Mouse (Mus musculus) olfactory bulb, adult 2 months (tissue): Measurements from ENCODE around the gene Tmub1. TPM values are rescaled to one million over a fixed set of nuclear protein-coding genes. Genes with fewer than 3 reads are reported as not detected.

Source experiments
- H3K27ac ChIP-seq: fragments of 200-500 bp; 2 replicates; pipeline ENCODE4 v1.5.1; 2012; ENCODE audit warnings: low read depth, low read length; ENCODE audit not compliant: insufficient read depth
- H3K4me1 ChIP-seq: fragments of 200-500 bp; 2 replicates; pipeline ENCODE4 v1.6.1; 2012; ENCODE audit warnings: low read length; ENCODE audit not compliant: control insufficient read depth, insufficient read depth
- H3K4me3 ChIP-seq: fragments of 200-500 bp; 2 replicates; pipeline ENCODE4 v1.5.1; 2012; ENCODE audit warnings: mild to moderate bottlenecking, low read depth, low read length, moderate library complexity; ENCODE audit not compliant: insufficient read depth
- CTCF ChIP-seq: fragments of 200-500 bp; IDR thresholded peaks from 2 replicates; pipeline ENCODE4 v1.5.1; 2012; ENCODE audit warnings: low read depth, mild to moderate bottlenecking, low read length, moderate library complexity; ENCODE audit not compliant: insufficient read depth
- POLR2A ChIP-seq: fragments of 200-500 bp; IDR thresholded peaks from 2 replicates; pipeline ENCODE4 v1.6.1; 2012; ENCODE audit warnings: mild to moderate bottlenecking, low read depth, low read length, moderate library complexity; ENCODE audit not compliant: insufficient read depth
- WGBS: fragments of 180-500 bp; shearing (Covaris S2); methylation state at CpG from one replicate; pipeline ENCODE4 v1.1.7; 2018; 5-methylcytosine and 5-hydroxymethylcytosine counted together
- polyA plus RNA-seq: library from polyadenylated mRNA; stranded (reverse); fragments of >200 nt; gene quantifications from 2 replicates; pipeline ENCODE4 v1.2.4, GENCODE M21; 2012; ENCODE audit warnings: low replicate concordance; ENCODE audit not compliant: missing spikeins, insufficient read depth, insufficient read length

The Tmub1 gene
- polyA plus RNA-seq, 1 experiment, result not detected

DNA sequence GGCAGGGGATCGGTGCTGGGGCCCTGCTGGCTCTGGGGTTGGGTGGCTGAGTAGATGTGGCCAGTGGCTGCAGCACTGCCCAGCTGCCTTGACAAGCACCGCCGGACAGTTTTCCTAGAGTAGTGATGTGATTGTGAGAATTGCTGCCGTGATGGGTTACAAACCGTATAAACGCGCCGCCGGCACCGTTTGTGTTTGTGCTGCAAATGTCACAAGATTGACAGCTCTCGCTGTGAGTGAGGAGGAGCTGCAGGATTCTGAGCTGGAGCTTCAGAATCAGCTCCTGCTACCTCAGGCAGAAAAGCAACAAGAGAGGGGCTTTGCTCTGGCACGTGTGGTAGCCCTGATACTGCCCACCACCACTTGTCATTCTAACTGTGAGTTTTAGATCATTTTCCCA is 19.1 kb upstream of the Tmub1 start:
- TF ChIP-seq POLR2A, result no peak
- TF ChIP-seq CTCF, result no peak
- H3K4me1 ChIP-seq, result peaks cover 13% of the 10 kb centered on the region
- WGBS, result 38% methylated on average over 12 of the region's 12 CpGs
- H3K4me3 ChIP-seq, result no peak overlapping the region
- H3K27ac ChIP-seq, result no peak overlapping the region

DNA sequence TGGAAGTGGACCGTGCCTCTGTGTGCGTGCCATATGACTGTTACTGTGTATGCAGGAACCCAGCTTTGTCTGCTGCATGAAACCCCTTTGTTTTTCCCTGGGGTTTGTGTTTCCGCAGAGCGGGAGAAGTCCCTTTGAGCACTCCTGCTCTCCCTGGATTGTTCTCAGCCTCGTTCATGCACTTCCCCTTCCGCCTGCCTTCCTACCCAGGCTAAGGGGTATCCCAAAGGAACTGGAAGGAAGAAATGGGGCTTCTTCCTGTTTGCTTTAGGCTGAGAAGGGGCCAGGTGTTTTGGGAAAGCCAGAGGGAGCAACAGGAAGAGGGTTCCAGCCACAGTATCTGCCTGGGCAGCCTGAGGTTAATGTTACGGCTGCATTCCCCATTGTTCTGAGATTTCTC is 8.0 kb upstream of the Tmub1 start:
- Histone ChIP-seq H3K27ac (no peak overlapping the region), H3K4me3 (no peak overlapping the region), H3K4me1 (peaks cover 35% of the 10 kb centered on the region)
- TF ChIP-seq POLR2A (no peak), CTCF (no peak)
- 53% methylated on average over 7 of the region's 7 CpGs for WGBS

DNA sequence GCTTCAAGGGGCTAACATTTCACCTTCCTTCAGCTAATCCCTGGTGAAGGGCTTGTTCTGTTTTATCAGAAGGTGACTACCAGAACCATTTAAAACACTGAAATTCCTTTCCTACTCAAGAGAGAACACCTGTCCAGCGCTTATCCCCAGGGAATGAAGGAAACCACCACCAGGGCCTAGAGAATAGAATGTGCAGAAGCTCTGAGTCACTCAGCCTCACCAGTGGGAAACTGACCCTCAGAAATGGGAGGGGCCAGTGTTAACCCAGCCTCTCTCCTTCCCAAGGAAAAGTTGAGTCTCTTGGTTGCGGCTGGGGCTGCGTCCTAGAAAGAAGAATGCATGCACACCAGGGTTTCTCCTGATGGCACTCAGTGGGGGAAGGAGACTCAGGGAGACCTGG is 7.4 kb upstream of the Tmub1 start:
- no peak overlapping the region for H3K4me3 ChIP-seq
- WGBS, result 73% methylated on average over 3 of the region's 3 CpGs

DNA sequence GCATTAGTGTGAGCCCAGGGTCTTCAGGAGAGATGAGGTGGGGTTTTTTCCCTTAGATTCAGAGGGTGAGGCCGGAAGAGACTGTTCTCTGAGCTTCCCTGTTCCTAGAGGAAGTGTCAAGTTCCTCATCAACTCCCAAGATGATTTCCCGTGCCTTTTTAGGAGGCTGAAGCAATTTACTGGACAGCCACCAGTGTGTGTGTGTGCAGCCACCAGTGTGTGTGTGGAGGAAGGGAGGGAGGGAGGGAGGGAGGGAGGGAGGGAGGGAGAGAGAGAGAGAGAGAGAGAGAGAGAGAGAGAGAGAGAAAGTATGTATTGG is 6.3 kb upstream of the Tmub1 start:
- 24% methylated on average over 2 of the region's 2 CpGs for WGBS
- no peak overlapping the region for H3K27ac ChIP-seq
- no peak for TF ChIP-seq POLR2A
- TF ChIP-seq CTCF, result no peak

More for the DNA sequence above, 7.4 kb upstream of the Tmub1 start:
- Histone ChIP-seq H3K4me1 (peaks cover 35% of the 10 kb centered on the region), H3K27ac (no peak overlapping the region)
- TF ChIP-seq POLR2A (no peak), CTCF (no peak)

DNA sequence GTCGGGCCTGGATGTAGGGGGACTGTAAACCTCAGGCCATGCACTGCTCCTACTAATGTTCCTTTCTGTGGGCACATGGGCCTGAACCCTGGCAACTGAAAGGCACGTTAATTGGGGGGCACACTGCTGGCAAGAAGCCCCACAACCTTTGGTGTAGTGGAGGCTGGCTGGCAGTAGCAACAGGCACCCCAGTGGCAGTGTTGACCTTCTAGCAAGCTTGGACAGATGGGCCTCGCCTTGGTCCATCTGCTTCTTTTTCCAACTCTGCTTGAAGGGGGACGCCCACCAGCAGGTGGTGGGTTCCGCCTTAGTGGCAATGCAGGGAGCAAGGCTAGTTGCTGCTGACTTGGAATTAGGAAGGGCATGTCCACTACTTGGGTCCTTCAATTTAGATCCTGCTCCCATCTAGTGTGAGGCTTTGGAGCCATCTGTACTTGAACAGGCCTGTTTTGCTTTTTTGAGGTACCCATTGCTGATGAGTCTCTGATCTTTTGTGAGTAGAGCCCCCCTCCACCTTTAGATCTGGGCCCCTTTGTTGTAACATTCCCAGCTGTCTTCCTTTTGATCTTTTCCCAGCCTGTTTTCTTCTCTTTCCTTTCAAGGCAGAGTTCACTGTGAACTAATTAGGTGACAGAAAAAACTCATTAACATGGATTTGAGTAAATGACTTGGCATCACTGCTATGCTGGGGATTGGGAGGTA is 5.8 kb upstream of the Tmub1 start:
- no peak for TF ChIP-seq CTCF
- no peak for TF ChIP-seq POLR2A
- Histone ChIP-seq H3K4me1 (peaks cover 35% of the 10 kb centered on the region), H3K27ac (0 out of 2 replicates have a peak overlapping the region, but pooled peaks have one; percentile 3), H3K4me3 (peak overlapping the region; percentile 93)
- 15% methylated on average over 5 of the region's 5 CpGs for WGBS

More for the DNA sequence above, 6.3 kb upstream of the Tmub1 start:
- H3K4me1 ChIP-seq, result peaks cover 35% of the 10 kb centered on the region
- no peak overlapping the region for H3K4me3 ChIP-seq

DNA sequence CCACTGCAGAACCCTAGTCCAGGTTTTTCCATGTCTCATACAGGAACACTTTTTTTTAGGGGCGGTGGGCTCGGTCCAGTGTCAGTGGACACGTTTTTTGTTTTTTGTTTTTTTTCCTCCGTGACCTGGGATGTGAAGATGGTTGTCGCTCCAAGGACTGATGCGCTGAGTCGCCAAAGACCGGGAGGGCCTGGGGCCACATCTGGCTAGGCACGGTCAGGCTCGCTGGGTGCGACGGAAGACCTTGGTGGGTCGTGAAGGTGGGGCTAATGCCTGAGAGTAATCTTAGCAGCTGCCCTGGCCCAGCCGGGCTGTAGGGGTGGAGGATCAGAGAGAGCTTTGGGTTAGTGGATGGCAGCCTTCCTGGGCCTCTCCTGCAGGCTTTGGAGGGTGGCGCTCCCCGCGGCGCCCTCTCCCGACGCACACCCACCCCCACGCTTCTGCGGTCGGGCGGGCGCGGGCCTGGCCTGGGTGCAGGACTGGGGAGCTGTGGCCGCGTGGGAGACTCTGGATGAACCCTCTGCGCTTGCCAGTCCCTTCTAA is 5.1 kb upstream of the Tmub1 start:
- H3K4me3 ChIP-seq, result peak overlapping the region; percentile 93
- WGBS, result under 1% methylated on average over 29 of the region's 29 CpGs
- TF ChIP-seq POLR2A (no peak), CTCF (no peak)
- peaks cover 38% of the 10 kb centered on the region for H3K4me1 ChIP-seq
- H3K27ac ChIP-seq, result peak overlapping the region; percentile 67

DNA sequence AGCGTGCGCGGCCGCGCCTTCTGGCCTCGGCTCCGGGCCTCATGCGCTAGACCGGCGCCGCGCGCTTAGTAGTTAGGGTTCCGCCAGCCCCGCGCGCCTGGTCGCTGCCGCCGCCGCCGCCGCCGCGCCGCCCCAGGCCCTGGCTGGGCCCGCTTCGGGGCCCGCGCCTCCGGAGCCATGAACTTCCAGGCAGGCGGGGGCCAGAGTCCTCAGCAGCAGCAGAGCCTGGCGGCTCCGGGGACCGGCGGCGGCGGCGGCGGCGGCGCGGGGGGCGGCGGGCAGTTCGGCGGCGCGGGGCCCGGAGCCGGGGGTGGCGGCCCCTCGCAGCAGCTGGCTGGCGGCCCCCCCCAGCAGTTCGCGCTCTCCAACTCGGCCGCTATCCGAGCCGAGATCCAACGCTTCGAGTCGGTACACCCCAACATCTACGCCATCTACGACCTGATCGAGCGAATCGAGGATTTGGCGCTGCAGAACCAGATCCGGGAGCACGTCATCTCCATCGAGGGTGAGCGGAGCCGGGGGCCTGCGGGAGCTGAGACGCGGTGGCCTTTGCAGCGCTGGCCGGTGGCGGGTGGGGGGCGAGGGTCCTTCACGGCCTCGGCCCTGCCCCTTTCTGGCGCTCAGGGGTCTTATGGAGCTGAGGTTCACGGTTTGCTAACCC is 4.5 kb upstream of the Tmub1 start, which contains the start of gene Agap3:
Gene Agap3 (plus strand): TSS at position 148 of the 661 bp plus-strand sequence.
- H3K27ac ChIP-seq, result peak within 1 kb of the TSS; percentile 99
- TF ChIP-seq CTCF (no peak), POLR2A (no peak)
- peaks cover 39% of the 10 kb centered on the region for H3K4me1 ChIP-seq
- peak within 1 kb of the TSS; percentile 93 for H3K4me3 ChIP-seq
- WGBS, result under 1% methylated on average over 81 of the region's 85 CpGs

DNA sequence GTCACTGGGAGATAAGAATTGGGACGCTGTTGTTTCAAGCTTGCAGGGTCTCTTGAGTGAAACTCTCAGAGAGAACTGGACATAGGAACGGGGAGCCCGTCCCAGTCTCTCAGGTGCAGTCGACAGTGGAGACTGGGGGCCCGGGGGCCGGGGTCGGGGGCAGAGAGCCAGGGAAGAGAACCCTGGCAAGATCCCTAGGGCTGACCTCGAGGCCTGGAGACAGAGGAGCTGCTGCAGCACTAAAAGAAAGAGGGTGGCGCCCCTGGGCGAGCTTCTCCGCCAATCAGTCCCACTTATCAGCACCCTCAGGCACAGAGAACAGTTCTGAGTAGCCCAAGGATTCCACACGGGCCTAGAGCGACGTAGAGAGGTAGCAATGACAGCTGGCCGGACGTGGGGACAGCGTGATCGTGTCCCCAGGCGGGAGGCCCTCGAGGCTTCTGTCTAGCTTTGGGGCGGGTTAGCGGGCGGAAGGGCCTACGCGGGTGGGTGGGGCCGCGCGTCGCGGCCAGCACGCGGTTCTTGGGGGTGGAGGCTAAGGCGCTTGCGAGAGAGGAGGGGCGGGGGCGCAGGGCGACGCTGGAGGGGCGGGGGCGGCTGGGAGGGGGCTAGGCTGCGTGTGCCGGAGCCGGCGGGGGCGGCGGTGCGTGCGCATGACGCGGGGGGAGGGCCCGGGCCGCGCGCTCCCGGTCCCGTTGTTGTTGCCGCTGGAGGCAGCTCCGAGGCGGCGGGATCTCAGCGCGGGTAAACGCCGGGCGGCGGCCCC is 3.8 kb upstream of the Tmub1 start:
- TF ChIP-seq CTCF, result no peak
- peak; percentile 79 for TF ChIP-seq POLR2A
- peaks cover 41% of the 10 kb centered on the region for H3K4me1 ChIP-seq
- H3K4me3 ChIP-seq, result peak overlapping the region; percentile 93
- H3K27ac ChIP-seq, result peak overlapping the region; percentile 99
- WGBS, result 3% methylated on average over 66 of the region's 66 CpGs
